Mouse (Mus musculus): ENCODE results near the gene Opn4. TPM values are rescaled to one million over a fixed set of nuclear protein-coding genes. Genes with fewer than 3 reads are reported as not detected.

The Opn4 gene
- total RNA-seq, 2 experiments from 2014 or later: not detected

- intact Hi-C loops (cut with DNase I): loop anchor here (1.0 to 10.0 kb wide), 4 partner anchors 112 to 485 kb away; partner anchors contain the start of gene Anxa8
- DNase-seq (ENCODE audit: low spot score in 2 of 2): no peak
These were observed 30.3 kb downstream of the Opn4 start for GRCm38 (mm10) chr14:34569534-34570194.

- intact Hi-C loops (cut with DNase I): loop anchor here (5.0 kb wide), 1 partner anchor 111 kb away; no protein-coding TSS in a partner anchor
- DNase-seq (ENCODE audit: low spot score in 2 of 2): no peak
These were observed 31.3 kb downstream of the Opn4 start for GRCm38 (mm10) chr14:34568626-34569025.

DNA sequence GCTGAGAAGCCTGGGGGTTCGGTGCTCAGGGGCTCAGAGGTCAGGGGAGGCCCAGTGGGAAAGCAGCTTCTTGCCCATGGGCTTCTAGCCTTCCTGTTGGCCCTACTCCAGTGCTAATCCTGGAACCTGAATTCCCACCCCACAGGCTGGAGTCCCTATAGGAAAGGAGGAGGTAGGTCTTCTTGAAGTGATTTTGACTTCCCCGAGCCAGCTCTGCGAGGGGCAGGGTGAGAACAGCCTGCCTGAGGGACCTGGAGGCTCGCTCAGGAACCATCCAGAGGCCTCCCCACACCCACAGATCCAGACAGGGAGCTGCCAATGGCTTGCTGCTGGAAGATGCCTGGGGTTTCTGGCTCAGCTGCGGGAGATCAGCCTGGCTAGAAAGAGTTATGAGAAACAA, 32.2 kb downstream of the Opn4 start:
- intact Hi-C loops (cut with DNase I): loop anchor here (5.0 kb wide), 1 partner anchor 110 kb away; no protein-coding TSS in a partner anchor

GRCm38 (mm10) chr14:34566530-34566929, 33.4 kb downstream of the Opn4 start:
- no peak for DNase-seq (ENCODE audit: low spot score in 2 of 2)
- intact Hi-C loops (cut with DNase I): loop anchor here (5.0 kb wide), 1 partner anchor 109 kb away; no protein-coding TSS in a partner anchor

More for the DNA sequence above, 32.2 kb downstream of the Opn4 start:
- no peak for DNase-seq (ENCODE audit: low spot score in 2 of 2)

DNA sequence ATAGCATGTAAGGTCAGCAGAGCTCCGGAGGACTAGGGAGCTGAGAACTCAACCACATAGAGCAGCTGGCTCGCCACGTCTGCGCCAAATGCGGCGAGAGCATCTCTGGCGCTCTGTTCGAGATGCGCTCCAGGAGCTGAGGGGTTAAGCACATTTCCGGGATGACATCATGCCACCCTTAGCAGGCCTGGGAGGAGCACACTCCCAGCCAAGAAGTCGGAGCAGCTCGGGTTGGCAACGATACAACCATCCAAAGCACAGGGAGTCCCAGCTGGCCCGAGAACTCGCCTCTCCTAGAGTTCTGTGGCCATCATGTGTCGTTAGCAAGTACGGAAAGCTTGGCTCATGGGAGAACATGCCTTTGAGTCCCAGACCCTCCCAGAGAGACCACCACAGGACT, 34.2 kb downstream of the Opn4 start:
- peak in 1 of 2 experiments; percentile 45 for DNase-seq (ENCODE audit: low spot score in 2 of 2)
- intact Hi-C loops (cut with DNase I): loop anchor here (5.0 kb wide), 1 partner anchor 108 kb away; no protein-coding TSS in a partner anchor

- intact Hi-C loops (cut with DNase I): loop anchor here (5.0 kb wide), 1 partner anchor 107 kb away; no protein-coding TSS in a partner anchor
- DNase-seq (ENCODE audit: low spot score in 2 of 2): no peak
These were observed 35.3 kb downstream of the Opn4 start for GRCm38 (mm10) chr14:34564646-34565045.

- intact Hi-C loops (cut with DNase I): no loop called here
- DNase-seq (ENCODE audit: low spot score in 2 of 2): no peak
These were observed 37.5 kb downstream of the Opn4 start for GRCm38 (mm10) chr14:34562393-34562792.

- DNase-seq (ENCODE audit: low spot score in 2 of 2): no peak
- intact Hi-C loops (cut with DNase I): no loop called here
These were observed 38.3 kb downstream of the Opn4 start for GRCm38 (mm10) chr14:34561647-34562046.

GRCm38 (mm10) chr14:34558947-34559346, 41.0 kb downstream of the Opn4 start:
- no peak for DNase-seq (ENCODE audit: low spot score in 2 of 2)
- intact Hi-C loops (cut with DNase I): no loop called here

- DNase-seq (ENCODE audit: low spot score in 2 of 2): no peak
- intact Hi-C loops (cut with DNase I): no loop called here
These were observed 44.7 kb downstream of the Opn4 start for GRCm38 (mm10) chr14:34555211-34555610.

- DNase-seq (ENCODE audit: low spot score in 2 of 2): no peak
- intact Hi-C loops (cut with DNase I): no loop called here
These were observed 45.9 kb downstream of the Opn4 start for GRCm38 (mm10) chr14:34554047-34554446.

DNA sequence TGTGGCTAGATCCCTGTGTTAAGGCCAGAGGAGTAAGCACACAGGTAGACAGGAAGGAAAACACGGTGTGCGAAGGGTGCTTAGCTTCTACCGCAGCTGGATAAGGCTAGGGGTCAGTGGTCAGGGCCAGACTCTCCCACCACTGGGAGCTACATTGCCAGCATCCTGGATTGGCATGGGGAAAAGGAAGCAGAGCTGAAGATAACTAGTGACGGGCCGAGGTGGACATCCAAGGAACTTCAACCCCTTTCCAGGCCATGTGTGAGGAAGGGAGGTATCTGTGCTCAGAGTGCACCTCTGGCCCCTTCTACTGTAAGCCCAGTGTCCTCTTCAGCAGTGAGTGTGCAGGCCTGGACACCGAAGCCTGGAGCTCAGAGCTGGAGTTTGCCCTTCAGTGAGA, 46.5 kb downstream of the Opn4 start:
- intact Hi-C loops (cut with DNase I): no loop called here
- no peak for DNase-seq (ENCODE audit: low spot score in 2 of 2)

GRCm38 (mm10) chr14:34552226-34552625, 47.7 kb downstream of the Opn4 start:
- intact Hi-C loops (cut with DNase I): no loop called here

GRCm38 (mm10) chr14:34549004-34549671, 50.8 kb downstream of the Opn4 start:
- peak; percentile 79 to 80 for DNase-seq (ENCODE audit: low spot score in 2 of 2)
- intact Hi-C loops (cut with DNase I): loop anchor here (1.0 to 5.0 kb wide), 2 partner anchors 47 to 90 kb away; partner anchors contain the start of gene Bmpr1a

More at GRCm38 (mm10) chr14:34552226-34552625, 47.7 kb downstream of the Opn4 start:
- no peak for DNase-seq (ENCODE audit: low spot score in 2 of 2)

GRCm38 (mm10) chr14:34548391-34549001, 51.4 kb downstream of the Opn4 start:
- peak; percentile 51 to 52 for DNase-seq (ENCODE audit: low spot score in 2 of 2)
- intact Hi-C loops (cut with DNase I): loop anchor here (1.0 to 5.0 kb wide), 2 partner anchors 46 to 89 kb away; partner anchors contain the start of gene Bmpr1a

- intact Hi-C loops (cut with DNase I): no loop called here
These were observed 55.4 kb downstream of the Opn4 start for GRCm38 (mm10) chr14:34544545-34544944.

GRCm38 (mm10) chr14:34544001-34544400, 55.9 kb downstream of the Opn4 start:
- no peak for DNase-seq (ENCODE audit: low spot score in 2 of 2)
- intact Hi-C loops (cut with DNase I): no loop called here

More at GRCm38 (mm10) chr14:34544545-34544944, 55.4 kb downstream of the Opn4 start:
- no peak for DNase-seq (ENCODE audit: low spot score in 2 of 2)

DNA sequence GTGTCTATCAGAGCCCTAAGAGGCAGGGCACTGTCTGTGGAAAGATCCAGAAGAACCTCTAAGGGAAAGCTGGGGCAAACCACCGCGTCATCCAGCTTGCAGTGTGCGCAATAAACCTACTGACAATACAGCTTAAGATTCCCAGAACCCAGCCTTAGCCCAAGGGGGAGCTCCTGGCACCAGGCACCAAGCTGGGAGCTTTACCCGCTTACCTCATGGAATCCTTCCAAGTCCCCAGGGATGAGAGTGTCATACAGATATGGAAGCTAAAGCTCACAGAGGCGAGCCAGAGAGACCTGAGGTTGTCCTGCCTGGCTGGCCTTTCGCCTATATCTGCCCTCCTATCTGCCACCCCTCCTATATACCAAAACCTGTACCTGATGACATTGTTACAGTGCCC, 56.3 kb downstream of the Opn4 start:
- DNase-seq (ENCODE audit: low spot score in 2 of 2): no peak
- intact Hi-C loops (cut with DNase I): no loop called here

DNA sequence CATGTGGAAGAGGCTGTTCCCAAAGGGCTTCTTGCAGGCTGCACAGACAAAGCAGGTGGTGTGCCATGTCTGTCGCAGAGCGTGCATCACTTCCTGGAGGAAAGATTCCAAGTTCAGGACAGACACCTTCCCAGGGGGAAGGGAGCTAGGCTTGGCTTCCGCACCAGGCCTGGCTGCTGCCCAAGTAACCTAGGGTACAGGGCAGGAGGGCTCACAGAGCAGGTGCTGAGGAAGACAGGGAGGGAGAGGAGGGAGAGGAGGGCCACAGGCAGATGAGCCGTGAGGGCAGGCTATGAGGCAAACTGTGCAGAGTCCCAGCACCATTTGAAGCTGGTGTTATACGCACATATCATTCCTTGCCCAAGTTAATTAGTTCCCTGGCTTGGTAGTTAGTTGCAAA, 58.0 kb downstream of the Opn4 start:
- intact Hi-C loops (cut with DNase I): no loop called here
- no peak for DNase-seq (ENCODE audit: low spot score in 2 of 2)

- no peak for DNase-seq (ENCODE audit: low spot score in 2 of 2)
- intact Hi-C loops (cut with DNase I): no loop called here
These were observed 59.2 kb downstream of the Opn4 start for GRCm38 (mm10) chr14:34540685-34541162.
